Mouse (Mus musculus) C2C12 (cell line): ENCODE measurements around the gene Ensa.

Experiments
- CEBPB ChIP-seq: IDR thresholded peaks from one replicate; pipeline ENCODE4 v1.6.1; 2011; ENCODE audit warnings: low read depth, mild to moderate bottlenecking, control low read depth, moderate library complexity
- CTCF ChIP-seq: IDR thresholded peaks from one replicate; pipeline ENCODE4 v1.5.1; 2011; ENCODE audit not compliant: control insufficient read depth, insufficient read depth, insufficient read length
- FOSL1 ChIP-seq: IDR thresholded peaks from one replicate; pipeline ENCODE4 v1.8.0; 2011; ENCODE audit warnings: mild to moderate bottlenecking, low read length; ENCODE audit not compliant: poor library complexity, insufficient read depth, severe bottlenecking
- MAX ChIP-seq: IDR thresholded peaks from one replicate; pipeline ENCODE4 v1.6.1; 2011; ENCODE audit warnings: mild to moderate bottlenecking, control low read depth
- MYOD1 ChIP-seq: IDR thresholded peaks from one replicate; pipeline ENCODE4 v1.6.1; 2011; ENCODE audit warnings: low read depth; ENCODE audit not compliant: control insufficient read depth, insufficient read length
- MYOG ChIP-seq: IDR thresholded peaks from one replicate; pipeline ENCODE4 v1.6.1; 2011; ENCODE audit not compliant: control insufficient read depth, insufficient read length; ENCODE audit errors: extremely low read depth
- USF1 ChIP-seq: IDR thresholded peaks from one replicate; pipeline ENCODE4 v1.6.1; 2011; ENCODE audit warnings: low read depth, mild to moderate bottlenecking, control low read depth, moderate library complexity

GRCm38 (mm10) chr3:95650276-95651032 is 25.7 kb downstream of the Ensa start:
- no peak for TF ChIP-seq CTCF
- peak; percentile 72 for TF ChIP-seq FOSL1
- TF ChIP-seq MYOD1: no peak
- no peak for TF ChIP-seq USF1
- TF ChIP-seq MAX: no peak
- TF ChIP-seq MYOG: no peak
- TF ChIP-seq CEBPB: no peak
